Mouse (Mus musculus): ENCODE measurements around the gene Pebp1.

Gene Pebp1

DNA sequence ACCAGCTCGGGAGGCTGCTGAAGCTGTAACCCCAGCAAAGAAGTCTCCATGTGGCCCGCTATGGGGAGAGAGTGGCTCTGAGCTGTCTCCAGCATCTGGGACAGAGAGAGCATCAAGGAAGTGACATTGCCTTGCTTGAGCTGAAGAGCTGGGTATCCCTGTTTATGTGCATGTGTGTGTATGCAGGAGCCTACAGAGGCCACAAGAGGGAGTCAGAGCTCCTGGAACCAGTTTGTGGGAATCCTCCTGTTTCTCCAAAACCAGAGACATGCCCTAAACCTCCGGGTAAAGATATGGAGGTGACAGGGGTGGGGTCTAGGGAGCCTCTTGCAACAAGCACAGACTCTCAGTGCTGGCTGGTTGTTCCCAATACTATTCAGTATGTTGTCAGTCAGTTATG is 3.9 kb upstream of the Pebp1 start:
- in situ Hi-C loops (cut with MboI; ENCODE audit: low pct_unique_long_range_greater_than_20kb in 1 of 2, low sequenced_read_pairs in 2 of 2, unreplicated experiment in 1 of 2) = no loop called here

- in situ Hi-C loops (cut with MboI; ENCODE audit: low pct_unique_long_range_greater_than_20kb in 1 of 2, low sequenced_read_pairs in 2 of 2, unreplicated experiment in 1 of 2) = no loop called here
Measured at GRCm38 (mm10) chr5:117290081-117290480, 2.7 kb upstream of the Pebp1 start.

DNA sequence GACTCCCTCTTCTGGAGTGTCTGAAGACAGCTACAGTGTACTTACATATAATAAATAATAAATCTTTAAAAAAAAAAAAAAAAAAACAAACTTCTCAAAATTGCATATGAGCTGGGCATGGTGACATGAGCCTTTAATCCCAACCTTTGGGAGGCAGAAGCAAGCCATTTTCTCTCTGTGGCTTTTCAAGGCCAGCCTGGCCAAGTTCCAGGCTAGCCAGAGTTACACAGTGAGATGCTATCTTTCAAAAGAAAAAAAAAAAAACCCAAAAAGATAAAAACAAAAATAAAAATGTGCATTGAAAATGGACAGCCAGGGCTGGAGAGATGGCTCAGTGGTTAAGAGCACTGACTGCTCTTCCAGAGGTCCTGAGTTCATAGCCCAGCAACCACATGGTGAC is 2.2 kb upstream of the Pebp1 start:
- in situ Hi-C loops (cut with MboI; ENCODE audit: low pct_unique_long_range_greater_than_20kb in 1 of 2, low sequenced_read_pairs in 2 of 2, unreplicated experiment in 1 of 2) = no loop called here

DNA sequence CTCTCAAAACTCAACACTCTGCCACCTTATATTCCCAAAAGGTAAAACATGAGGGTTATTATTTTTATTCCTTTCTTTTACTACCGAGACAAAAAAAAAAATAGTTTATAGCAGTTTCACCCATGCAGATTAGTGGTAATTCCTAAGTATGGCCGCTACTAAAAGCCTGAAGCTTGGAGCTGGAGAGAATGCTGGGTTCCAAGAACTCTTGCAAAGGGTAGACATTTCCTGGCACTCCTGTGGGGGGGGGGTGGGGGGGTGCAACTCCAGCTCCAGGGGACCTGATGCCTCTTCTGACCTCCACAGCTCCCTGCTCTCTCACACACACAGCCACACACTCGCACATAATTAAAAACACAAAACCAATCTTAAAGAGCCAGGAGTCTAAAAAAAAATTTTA is 1.1 kb downstream of the Pebp1 start:
- in situ Hi-C loops (cut with MboI; ENCODE audit: low pct_unique_long_range_greater_than_20kb in 1 of 2, low sequenced_read_pairs in 2 of 2, unreplicated experiment in 1 of 2) = no loop called here

- in situ Hi-C loops (cut with MboI; ENCODE audit: low pct_unique_long_range_greater_than_20kb in 1 of 2, low sequenced_read_pairs in 2 of 2, unreplicated experiment in 1 of 2) = no loop called here
Measured at GRCm38 (mm10) chr5:117285266-117285665, 2.2 kb downstream of the Pebp1 start.

DNA sequence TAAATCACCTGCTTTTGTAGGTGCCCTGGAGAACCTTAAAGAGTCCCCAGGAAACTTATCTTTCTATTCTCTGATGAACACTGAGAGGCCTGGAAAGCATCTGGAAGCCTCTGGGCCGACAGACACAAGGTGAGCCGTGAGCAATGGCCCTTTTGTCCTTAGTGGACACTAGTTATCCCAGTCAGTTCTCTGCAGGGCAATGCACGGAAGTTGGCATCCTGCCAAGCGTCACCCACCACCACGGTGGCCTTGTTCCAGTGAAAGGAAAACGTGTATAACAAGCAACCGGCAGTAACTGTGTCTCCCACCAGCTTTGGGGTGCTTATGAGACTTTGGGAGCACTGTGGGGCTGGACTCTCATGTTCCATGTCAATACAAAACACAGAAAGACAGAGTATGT is 2.7 kb downstream of the Pebp1 start:
- in situ Hi-C loops (cut with MboI; ENCODE audit: low pct_unique_long_range_greater_than_20kb in 1 of 2, low sequenced_read_pairs in 2 of 2, unreplicated experiment in 1 of 2) = no loop called here

GRCm38 (mm10) chr5:117284029-117284428 is 3.4 kb downstream of the Pebp1 start:
- in situ Hi-C loops (cut with MboI; ENCODE audit: low pct_unique_long_range_greater_than_20kb in 1 of 2, low sequenced_read_pairs in 2 of 2, unreplicated experiment in 1 of 2) = no loop called here

DNA sequence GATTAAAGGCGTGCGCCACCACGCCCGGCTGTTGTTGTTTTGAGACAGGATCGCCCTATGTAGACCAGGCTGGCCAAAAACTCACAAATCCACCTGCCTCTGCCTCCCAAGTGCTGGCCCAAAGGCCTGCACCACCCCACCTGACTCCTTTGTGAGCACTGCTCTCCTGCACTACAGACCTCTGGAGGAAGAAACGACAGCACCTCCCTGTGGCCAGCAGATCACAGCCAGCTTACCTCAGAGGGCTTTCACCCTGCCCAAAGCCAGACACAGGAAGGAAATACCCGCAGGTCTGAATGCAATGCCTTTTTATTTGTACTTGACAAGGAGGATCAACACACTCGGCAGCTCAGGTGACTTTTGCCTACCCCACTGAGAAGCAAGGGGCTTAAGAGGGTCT is 5.1 kb downstream of the Pebp1 start:
- in situ Hi-C loops (cut with MboI; ENCODE audit: low pct_unique_long_range_greater_than_20kb in 1 of 2, low sequenced_read_pairs in 2 of 2, unreplicated experiment in 1 of 2) = no loop called here

GRCm38 (mm10) chr5:117281536-117281935 is 5.9 kb downstream of the Pebp1 start:
- in situ Hi-C loops (cut with MboI; ENCODE audit: low pct_unique_long_range_greater_than_20kb in 1 of 2, low sequenced_read_pairs in 2 of 2, unreplicated experiment in 1 of 2) = no loop called here

DNA sequence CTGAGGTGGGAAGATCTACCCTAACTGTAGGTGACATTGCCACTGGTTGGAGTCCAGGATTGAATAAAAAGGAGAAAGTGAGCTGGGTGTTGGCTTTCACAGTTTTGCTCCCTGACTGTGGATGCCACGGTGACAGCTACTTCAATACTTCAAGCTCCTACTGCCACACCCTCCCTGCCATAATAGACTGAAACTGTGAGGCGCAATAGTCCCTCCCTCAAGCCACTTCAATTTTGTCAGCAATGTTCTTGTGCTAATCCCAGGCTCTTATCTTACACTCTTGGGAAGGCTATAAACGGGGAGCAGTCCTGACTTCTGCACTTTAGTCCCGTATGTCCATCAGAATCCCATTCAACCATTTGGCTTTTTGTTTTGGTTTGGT is 7.8 kb downstream of the Pebp1 start:
- in situ Hi-C loops (cut with MboI; ENCODE audit: low pct_unique_long_range_greater_than_20kb in 1 of 2, low sequenced_read_pairs in 2 of 2, unreplicated experiment in 1 of 2) = no loop called here

DNA sequence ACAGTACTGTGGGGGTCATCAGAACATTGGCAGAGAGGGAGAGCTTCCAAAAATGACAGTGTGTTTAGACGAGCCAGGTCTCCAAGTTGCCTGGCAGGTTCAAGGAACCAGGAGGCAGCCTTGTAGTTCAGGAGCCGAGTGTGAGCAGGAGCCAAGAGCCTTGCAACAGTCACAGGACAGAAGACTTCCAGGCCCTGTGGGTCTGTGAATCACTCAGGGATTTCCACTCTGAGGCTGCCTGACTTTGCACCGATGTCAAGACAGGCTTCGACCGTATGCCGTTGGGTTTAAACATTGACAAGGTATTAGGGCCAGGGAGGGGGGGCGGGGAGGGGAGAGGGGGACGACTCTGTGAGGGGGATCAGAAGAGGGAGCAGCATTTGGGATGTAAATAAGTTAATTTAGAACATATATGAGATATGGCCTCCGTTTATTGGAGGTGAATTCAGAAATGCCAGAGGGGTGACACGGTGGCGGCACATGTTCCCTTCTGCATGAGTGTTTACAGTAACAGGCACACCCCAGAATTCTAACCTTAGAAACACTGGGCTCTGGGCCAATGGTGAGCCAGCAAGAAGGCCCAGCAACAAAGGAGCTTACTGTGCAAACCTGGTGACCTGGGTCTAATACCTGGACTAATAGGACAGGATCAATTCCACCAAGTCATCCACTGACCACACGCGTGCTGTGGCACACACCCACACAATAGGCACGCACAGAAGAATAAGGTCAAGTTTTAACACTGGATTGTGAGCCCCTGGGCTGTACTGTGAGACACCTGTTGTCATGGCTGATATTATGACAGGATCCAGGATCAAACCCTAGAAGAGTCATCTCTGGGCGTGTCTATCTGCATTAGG is 8.4 kb downstream of the Pebp1 start:
- in situ Hi-C loops (cut with MboI; ENCODE audit: low pct_unique_long_range_greater_than_20kb in 1 of 2, low sequenced_read_pairs in 2 of 2, unreplicated experiment in 1 of 2) = no loop called here

DNA sequence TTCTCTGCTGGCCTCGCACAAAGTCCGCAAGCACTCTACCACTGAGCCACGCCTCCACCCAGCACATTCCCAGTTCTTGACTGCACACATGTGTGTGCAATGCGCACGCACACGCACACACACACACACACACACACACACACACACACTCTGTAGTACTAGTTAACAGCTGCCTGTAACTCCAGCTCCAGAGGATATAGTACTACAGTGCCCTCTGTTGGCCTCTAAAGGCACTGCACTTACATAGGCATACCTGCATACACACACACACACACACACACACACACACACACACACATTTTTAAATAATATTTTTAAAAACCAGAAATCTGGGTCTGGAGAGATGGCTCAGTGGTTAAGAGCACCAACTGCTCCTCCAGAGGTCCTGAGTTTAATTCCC is 9.6 kb downstream of the Pebp1 start:
- in situ Hi-C loops (cut with MboI; ENCODE audit: low pct_unique_long_range_greater_than_20kb in 1 of 2, low sequenced_read_pairs in 2 of 2, unreplicated experiment in 1 of 2) = no loop called here

DNA sequence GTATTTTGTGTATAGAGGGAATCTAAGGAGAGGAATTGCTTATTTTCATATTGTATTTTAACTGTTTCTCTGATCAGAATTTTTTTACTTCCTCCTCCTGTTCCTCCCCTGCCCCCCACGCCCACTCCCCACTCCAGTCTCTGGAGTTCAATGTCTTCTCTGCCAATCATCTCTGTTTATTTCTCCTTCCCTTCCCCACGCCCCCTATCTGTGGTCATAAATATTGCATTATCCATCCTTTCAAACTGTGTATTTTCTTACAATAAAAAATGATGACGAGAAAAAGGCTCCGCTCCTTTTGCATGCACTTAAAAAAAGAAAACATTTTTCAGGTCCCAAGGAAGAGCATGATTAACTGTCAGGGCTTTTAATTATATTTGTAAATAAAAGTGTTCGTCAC is 12.6 kb downstream of the Pebp1 start:
- in situ Hi-C loops (cut with MboI; ENCODE audit: low pct_unique_long_range_greater_than_20kb in 1 of 2, low sequenced_read_pairs in 2 of 2, unreplicated experiment in 1 of 2) = no loop called here

DNA sequence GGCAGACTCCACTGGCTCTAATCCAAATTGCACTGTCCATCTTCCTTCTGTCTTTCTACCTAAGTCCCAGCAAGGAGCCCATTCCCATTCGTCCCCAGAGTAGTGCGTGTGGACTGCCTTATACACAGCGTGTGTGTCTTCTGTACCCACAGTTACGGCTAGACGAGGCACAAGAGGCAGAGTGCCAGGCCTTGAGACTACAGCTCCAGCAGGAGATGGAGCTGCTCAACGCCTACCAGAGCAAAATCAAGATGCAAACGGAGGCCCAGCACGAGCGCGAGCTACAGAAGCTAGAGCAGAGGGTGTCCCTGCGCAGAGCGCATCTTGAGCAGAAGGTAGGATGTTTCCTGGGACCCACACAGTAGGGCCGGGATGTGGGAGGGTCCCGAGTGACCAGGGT is 15.5 kb downstream of the Pebp1 start:
- in situ Hi-C loops (cut with MboI; ENCODE audit: low pct_unique_long_range_greater_than_20kb in 1 of 2, low sequenced_read_pairs in 2 of 2, unreplicated experiment in 1 of 2) = no loop called here

GRCm38 (mm10) chr5:117269395-117269794 is 18.0 kb downstream of the Pebp1 start:
- in situ Hi-C loops (cut with MboI; ENCODE audit: low pct_unique_long_range_greater_than_20kb in 1 of 2, low sequenced_read_pairs in 2 of 2, unreplicated experiment in 1 of 2) = no loop called here

- in situ Hi-C loops (cut with MboI; ENCODE audit: low pct_unique_long_range_greater_than_20kb in 1 of 2, low sequenced_read_pairs in 2 of 2, unreplicated experiment in 1 of 2) = no loop called here
Measured at GRCm38 (mm10) chr5:117268749-117269148, 18.7 kb downstream of the Pebp1 start.

DNA sequence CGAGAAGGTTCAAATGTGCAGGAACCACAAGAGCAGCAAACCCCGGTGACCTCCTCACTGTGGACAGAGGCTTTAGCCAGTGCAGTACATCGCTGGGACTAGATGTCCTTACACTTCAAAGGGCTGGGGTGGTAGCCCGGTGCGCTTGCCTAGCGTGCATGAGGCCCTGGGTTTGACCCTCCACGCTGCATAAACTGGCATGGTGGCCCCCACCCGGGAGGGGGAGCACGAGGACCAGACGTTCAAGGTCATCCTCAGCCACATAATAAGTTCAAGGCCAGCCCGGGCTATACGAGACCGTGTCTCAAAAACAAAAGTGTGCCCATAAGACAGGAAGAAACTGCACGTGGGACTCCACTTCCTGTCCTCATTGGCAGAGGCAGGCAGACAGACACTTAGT is 19.5 kb downstream of the Pebp1 start:
- in situ Hi-C loops (cut with MboI; ENCODE audit: low pct_unique_long_range_greater_than_20kb in 1 of 2, low sequenced_read_pairs in 2 of 2, unreplicated experiment in 1 of 2) = no loop called here

DNA sequence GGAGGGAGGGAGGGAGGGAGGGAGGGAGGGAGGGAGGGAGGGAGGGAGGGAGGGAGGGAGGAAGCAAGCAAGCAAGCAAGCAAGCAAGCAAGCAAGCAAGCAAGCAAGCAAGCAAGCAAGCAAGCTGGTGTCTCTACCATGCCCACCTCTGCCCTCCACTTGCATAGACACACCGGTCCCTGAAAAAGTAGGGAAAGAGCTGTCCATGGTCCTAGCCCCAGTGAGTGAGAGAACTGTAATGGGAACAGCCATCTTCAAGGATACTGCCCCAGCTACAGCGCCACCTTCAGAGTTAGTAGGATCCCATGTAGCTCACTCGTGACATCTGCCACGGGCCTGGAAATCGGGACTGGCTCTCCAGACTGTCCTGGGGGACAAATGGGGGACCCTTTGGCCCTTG is 22.7 kb downstream of the Pebp1 start:
- in situ Hi-C loops (cut with MboI; ENCODE audit: low pct_unique_long_range_greater_than_20kb in 1 of 2, low sequenced_read_pairs in 2 of 2, unreplicated experiment in 1 of 2) = no loop called here

GRCm38 (mm10) chr5:117263566-117263965 is 23.9 kb downstream of the Pebp1 start:
- in situ Hi-C loops (cut with MboI; ENCODE audit: low pct_unique_long_range_greater_than_20kb in 1 of 2, low sequenced_read_pairs in 2 of 2, unreplicated experiment in 1 of 2) = no loop called here

DNA sequence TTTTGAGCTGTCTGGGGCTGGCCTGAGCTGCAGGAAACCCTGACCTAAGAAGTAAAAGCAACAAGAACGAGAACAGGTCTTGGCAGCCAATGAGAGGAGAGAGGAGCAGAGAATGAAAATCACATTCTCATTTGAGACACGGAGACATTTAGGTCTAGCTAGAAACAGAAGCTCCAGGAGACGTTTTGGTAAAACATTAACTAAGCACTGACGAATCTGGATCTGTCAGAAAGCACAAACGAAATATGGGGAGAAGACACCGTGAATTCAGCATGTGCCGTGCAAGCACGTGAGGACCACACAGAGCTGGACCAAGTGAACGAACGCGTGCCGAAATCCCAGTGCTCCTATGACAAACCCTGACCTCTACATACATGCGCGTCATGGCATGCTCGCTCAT is 29.1 kb downstream of the Pebp1 start:
- in situ Hi-C loops (cut with MboI; ENCODE audit: low pct_unique_long_range_greater_than_20kb in 1 of 2, low sequenced_read_pairs in 2 of 2, unreplicated experiment in 1 of 2) = no loop called here

DNA sequence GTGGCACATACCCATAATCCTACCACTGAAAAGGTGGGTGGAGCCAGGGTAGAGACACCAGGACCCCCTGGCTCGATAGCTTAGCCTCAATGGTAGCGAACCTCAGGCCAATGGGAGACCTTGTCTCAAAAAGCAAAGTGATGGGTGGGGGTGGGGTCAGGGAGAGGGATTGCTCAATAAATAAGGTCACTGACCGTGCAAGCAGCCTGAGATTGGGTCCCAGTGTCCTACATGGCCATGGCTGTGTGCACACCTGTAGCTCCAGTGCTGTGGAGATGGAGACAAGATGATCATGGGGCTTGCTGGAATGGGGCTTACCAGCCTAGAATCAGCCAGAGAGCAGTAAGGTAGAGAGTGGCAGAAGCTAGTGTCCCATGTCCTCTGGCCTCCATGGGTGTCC is 35.7 kb downstream of the Pebp1 start:
- in situ Hi-C loops (cut with MboI; ENCODE audit: low pct_unique_long_range_greater_than_20kb in 1 of 2, low sequenced_read_pairs in 2 of 2, unreplicated experiment in 1 of 2) = no loop called here
